Mouse (Mus musculus): ENCODE results near the gene Myo15b. TPM values are rescaled to one million over a fixed set of nuclear protein-coding genes. Genes with fewer than 3 reads are reported as not detected.
"Not testable (repeated sequence)": the region's sequence is repeated elsewhere in the genome, so short reads cannot be mapped to it uniquely, and the experiment has no call there.

Gene Myo15b
- polyA plus RNA-seq, 1 experiment from 2014 or later, result 17.8 TPM

- 93% methylated on average over 2 of the region's 2 CpGs for WGBS
- ATAC-seq (ENCODE audit: insufficient read depth, low FRiP score, low read depth), result no peak
These were observed 12.4 kb upstream of the Myo15b start for GRCm38 (mm10) chr11:115845819-115846218.

GRCm38 (mm10) chr11:115854674-115855073, 3.5 kb upstream of the Myo15b start:
- H3K27me3 ChIP-seq (replicated peaks), result peaks cover 19% of the 10 kb centered on the region
- H3K36me3 ChIP-seq, result peaks cover 24% of the 10 kb centered on the region
- no peak overlapping the region for H3K4me3 ChIP-seq (replicated peaks)
- no peak overlapping the region for H3K9ac ChIP-seq
- no peak overlapping the region for H3K27ac ChIP-seq
- H3K9me3 ChIP-seq, result no peaks in the 10 kb centered on the region
- ATAC-seq (ENCODE audit: insufficient read depth, low FRiP score, low read depth), result no peak
- no peak overlapping the region for H3K4me2 ChIP-seq
- H3K4me1 ChIP-seq, result peaks cover 13% of the 10 kb centered on the region
- 75% methylated on average over 6 of the region's 6 CpGs for WGBS

More at GRCm38 (mm10) chr11:115845819-115846218, 12.4 kb upstream of the Myo15b start:
- Histone ChIP-seq H3K9ac (no peak overlapping the region), H3K4me2 (no peak overlapping the region), H3K4me1 (peaks cover 15% of the 10 kb centered on the region), H3K36me3 (peaks cover 19% of the 10 kb centered on the region), H3K9me3 (no peaks in the 10 kb centered on the region), H3K4me3 (replicated peaks) (no peak overlapping the region), H3K27me3 (replicated peaks) (no peaks in the 10 kb centered on the region), H3K27ac (no peak overlapping the region)

GRCm38 (mm10) chr11:115857146-115857545, 1.1 kb upstream of the Myo15b start:
- not testable (repeated sequence) for H3K4me2 ChIP-seq; H3K4me3 ChIP-seq (replicated peaks); H3K9ac ChIP-seq; H3K27ac ChIP-seq; H3K9me3 ChIP-seq; ATAC-seq (ENCODE audit: insufficient read depth, low FRiP score, low read depth)
- Histone ChIP-seq H3K27me3 (replicated peaks) (peaks cover 38% of the 10 kb centered on the region), H3K4me1 (peaks cover 13% of the 10 kb centered on the region), H3K36me3 (peaks cover 10% of the 10 kb centered on the region; the same call in 1 of the 2 replicates)
- WGBS, result 89% methylated on average over 4 of the region's 4 CpGs

- peaks cover 13% of the 10 kb centered on the region for H3K4me1 ChIP-seq
- no peak overlapping the region for H3K4me3 ChIP-seq (replicated peaks)
- ATAC-seq (ENCODE audit: insufficient read depth, low FRiP score, low read depth), result no peak
- no peak overlapping the region for H3K4me2 ChIP-seq
- no peak overlapping the region for H3K9ac ChIP-seq
- WGBS, result 49% methylated on average over 13 of the region's 13 CpGs
- H3K9me3 ChIP-seq, result no peaks in the 10 kb centered on the region
- no peak overlapping the region for H3K27ac ChIP-seq
- H3K27me3 ChIP-seq (replicated peaks), result peaks cover 38% of the 10 kb centered on the region
- peaks cover 10% of the 10 kb centered on the region; the same call in 1 of the 2 replicates for H3K36me3 ChIP-seq
These were observed 270 bp upstream of the Myo15b start for GRCm38 (mm10) chr11:115857936-115858335.

GRCm38 (mm10) chr11:115859143-115859945, 1.1 kb downstream of the Myo15b start:
- H3K4me1 ChIP-seq, result peaks cover 13% of the 10 kb centered on the region
- H3K9me3 ChIP-seq, result no peaks in the 10 kb centered on the region
- no peak overlapping the region for H3K27ac ChIP-seq
- H3K4me2 ChIP-seq, result peak overlapping the region; percentile 75
- H3K9ac ChIP-seq, result peak overlapping the region; percentile 1; the same call in 1 of the 2 replicates
- ATAC-seq (ENCODE audit: insufficient read depth, low FRiP score, low read depth), result peak; percentile 80
- peak overlapping the region; percentile 45 for H3K4me3 ChIP-seq (replicated peaks)
- H3K27me3 ChIP-seq (replicated peaks), result peaks cover 38% of the 10 kb centered on the region
- 0 out of 2 replicates have a peak, but pooled peaks cover under 1% of the 10 kb centered on the region for H3K36me3 ChIP-seq
- 1% methylated on average over 75 of the region's 75 CpGs for WGBS

- no peak overlapping the region for H3K4me3 ChIP-seq (replicated peaks)
- H3K4me2 ChIP-seq, result no peak overlapping the region
- no peak overlapping the region for H3K9ac ChIP-seq
- H3K36me3 ChIP-seq, result no peaks in the 10 kb centered on the region
- H3K9me3 ChIP-seq, result no peaks in the 10 kb centered on the region
- H3K27ac ChIP-seq, result no peak overlapping the region
- no peak for ATAC-seq (ENCODE audit: insufficient read depth, low FRiP score, low read depth)
- WGBS, result 84% methylated on average over 8 of the region's 8 CpGs
- peaks cover 7% of the 10 kb centered on the region for H3K4me1 ChIP-seq
- H3K27me3 ChIP-seq (replicated peaks), result peaks cover 26% of the 10 kb centered on the region
These were observed 5.7 kb downstream of the Myo15b start for GRCm38 (mm10) chr11:115863895-115864294.

GRCm38 (mm10) chr11:115869393-115869792, 11.2 kb downstream of the Myo15b start:
- Histone ChIP-seq H3K4me3 (replicated peaks) (no peak overlapping the region), H3K27me3 (replicated peaks) (no peaks in the 10 kb centered on the region), H3K4me2 (no peak overlapping the region), H3K4me1 (peaks cover 3% of the 10 kb centered on the region; the same call in 1 of the 2 replicates), H3K36me3 (no peaks in the 10 kb centered on the region), H3K9ac (no peak overlapping the region), H3K9me3 (no peaks in the 10 kb centered on the region), H3K27ac (peak overlapping the region; percentile 40; the same call in 1 of the 2 replicates)
- peak; percentile 33; the same call in 1 of the 2 replicates for ATAC-seq (ENCODE audit: insufficient read depth, low FRiP score, low read depth)
- WGBS, result 63% methylated on average over 8 of the region's 8 CpGs

GRCm38 (mm10) chr11:115872437-115872836, 14.2 kb downstream of the Myo15b start:
- Histone ChIP-seq H3K9me3 (no peaks in the 10 kb centered on the region), H3K27ac (no peak overlapping the region), H3K4me3 (replicated peaks) (no peak overlapping the region), H3K4me2 (no peak overlapping the region), H3K9ac (no peak overlapping the region), H3K27me3 (replicated peaks) (no peaks in the 10 kb centered on the region), H3K36me3 (no peaks in the 10 kb centered on the region), H3K4me1 (peaks cover 7% of the 10 kb centered on the region; the same call in 1 of the 2 replicates)
- no peak for ATAC-seq (ENCODE audit: insufficient read depth, low FRiP score, low read depth)
- 46% methylated on average over 4 of the region's 4 CpGs for WGBS

GRCm38 (mm10) chr11:115875935-115876334, 17.7 kb downstream of the Myo15b start:
- 88% methylated on average over 3 of the region's 3 CpGs for WGBS
- Histone ChIP-seq H3K4me3 (replicated peaks) (no peak overlapping the region), H3K4me1 (peaks cover 7% of the 10 kb centered on the region; the same call in 1 of the 2 replicates), H3K27ac (no peak overlapping the region), H3K27me3 (replicated peaks) (no peaks in the 10 kb centered on the region), H3K4me2 (no peak overlapping the region), H3K36me3 (no peaks in the 10 kb centered on the region), H3K9me3 (no peaks in the 10 kb centered on the region), H3K9ac (no peak overlapping the region)
- no peak for ATAC-seq (ENCODE audit: insufficient read depth, low FRiP score, low read depth)

- H3K9me3 ChIP-seq, result no peaks in the 10 kb centered on the region
- H3K27ac ChIP-seq, result 0 out of 2 replicates have a peak overlapping the region, but pooled peaks have one; percentile 2
- no peak overlapping the region for H3K4me2 ChIP-seq
- ATAC-seq (ENCODE audit: insufficient read depth, low FRiP score, low read depth), result no peak
- no peaks in the 10 kb centered on the region for H3K27me3 ChIP-seq (replicated peaks)
- no peaks in the 10 kb centered on the region for H3K36me3 ChIP-seq
- no peak overlapping the region for H3K4me3 ChIP-seq (replicated peaks)
- no peak overlapping the region for H3K9ac ChIP-seq
- WGBS, result 82% methylated on average over 5 of the region's 5 CpGs
- H3K4me1 ChIP-seq, result peaks cover 7% of the 10 kb centered on the region; the same call in 1 of the 2 replicates
These were observed 18.2 kb downstream of the Myo15b start for GRCm38 (mm10) chr11:115876438-115876837.

GRCm38 (mm10) chr11:115877174-115877755, 19.1 kb downstream of the Myo15b start:
- H3K4me3 ChIP-seq (replicated peaks), result peak overlapping the region; percentile 8; the same call in 1 of the 2 replicates

More at GRCm38 (mm10) chr11:115877174-115877755, 19.1 kb downstream of the Myo15b start:
- Histone ChIP-seq H3K4me1 (peaks cover 7% of the 10 kb centered on the region; the same call in 1 of the 2 replicates), H3K36me3 (no peaks in the 10 kb centered on the region), H3K27ac (peak overlapping the region; percentile 18; the same call in 1 of the 2 replicates), H3K4me2 (0 out of 2 replicates have a peak overlapping the region, but pooled peaks have one; percentile 27), H3K9ac (no peak overlapping the region), H3K27me3 (replicated peaks) (no peaks in the 10 kb centered on the region), H3K9me3 (no peaks in the 10 kb centered on the region)
- 42% methylated on average over 6 of the region's 6 CpGs for WGBS
- ATAC-seq (ENCODE audit: insufficient read depth, low FRiP score, low read depth), result peak; percentile 38

All from stomach, embryonic 15.5 days (tissue).